Mouse (Mus musculus): ENCODE data around the gene Rerg. TPM values are rescaled to one million over a fixed set of nuclear protein-coding genes. Genes with fewer than 3 reads are reported as not detected.

The Rerg gene
- not detected in 2 replicates for total RNA-seq (2014; fragmentation: Nextera tagmentation)
- total RNA-seq (2017) = not detected in 2 replicates

DNA sequence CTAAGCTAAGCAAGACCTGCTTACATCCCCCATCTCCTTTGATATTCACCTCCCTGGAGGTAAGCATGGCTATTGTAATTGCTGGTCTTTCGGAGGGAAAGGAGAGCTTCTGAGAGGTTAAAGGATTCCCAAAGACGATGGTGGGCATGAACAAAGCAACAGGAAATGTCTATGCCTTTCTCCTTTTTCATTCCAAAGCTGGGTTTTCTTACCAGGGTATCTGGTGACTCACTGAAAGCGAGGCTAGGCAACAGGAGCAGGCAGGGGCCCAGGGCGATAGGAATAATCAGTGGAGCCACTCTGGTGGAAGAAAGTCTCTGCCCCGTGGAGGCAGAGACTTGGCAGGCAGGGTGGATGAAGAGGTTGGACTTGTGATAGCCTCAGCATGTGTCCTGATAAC is at the start of gene Rerg:
Gene Rerg (minus strand): TSS at position 272 of the 400 bp plus-strand sequence.
- ATAC-seq (replicated peaks; ENCODE audit: low FRiP score, low TSS enrichment, poor library complexity, severe bottlenecking) = no peak

DNA sequence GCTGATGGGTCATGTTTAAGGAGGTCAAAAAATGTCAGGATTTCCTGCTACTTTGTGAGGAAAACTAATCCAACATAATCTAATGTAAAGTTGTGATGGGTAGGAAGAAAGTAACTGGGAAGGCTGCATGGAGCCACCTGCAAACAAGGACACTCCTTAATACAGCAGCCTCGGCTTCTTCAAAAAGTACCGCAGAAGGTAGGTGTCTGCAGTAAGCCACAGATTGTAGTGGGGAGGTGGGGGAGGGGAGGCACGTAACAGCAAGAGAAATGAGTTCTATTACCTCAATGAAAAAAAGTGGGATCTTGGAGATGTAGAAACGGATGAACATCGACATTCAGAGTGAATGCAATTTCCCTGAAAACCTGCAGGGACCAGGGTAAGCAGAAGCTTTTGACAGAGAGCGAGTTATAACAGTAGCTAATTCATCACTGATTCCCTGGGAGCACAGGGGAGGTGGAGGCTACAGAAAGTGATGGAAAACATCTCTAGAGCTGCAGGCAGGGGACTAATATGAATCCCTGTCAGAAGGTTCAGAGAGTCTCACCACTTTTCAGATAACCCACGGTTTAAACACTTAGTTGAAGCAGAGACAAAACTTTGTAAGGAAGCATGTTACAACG is 47.7 kb upstream of the Rerg start:
- ATAC-seq (replicated peaks; ENCODE audit: low FRiP score, low TSS enrichment, poor library complexity, severe bottlenecking) = no peak

DNA sequence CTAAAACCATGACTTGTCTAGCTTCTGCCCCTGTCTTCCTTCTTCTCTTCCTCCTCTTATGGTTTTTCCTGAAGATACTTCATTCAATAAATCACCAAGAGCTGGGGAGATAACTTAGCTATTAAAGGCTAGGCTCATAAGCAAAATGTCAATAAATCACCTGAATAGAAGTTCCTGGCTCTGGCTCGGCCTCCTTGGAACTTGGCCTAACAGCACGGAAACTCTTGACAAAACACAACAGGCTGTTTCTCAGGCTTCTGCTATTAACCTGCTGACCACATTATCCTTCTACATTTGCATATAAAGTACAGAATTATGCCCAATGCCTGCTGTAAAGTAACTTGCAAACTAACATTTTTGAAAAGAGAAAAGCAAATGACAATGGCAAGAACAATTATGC is 41.1 kb upstream of the Rerg start:
- ATAC-seq (replicated peaks; ENCODE audit: low FRiP score, low TSS enrichment, poor library complexity, severe bottlenecking) = no peak

DNA sequence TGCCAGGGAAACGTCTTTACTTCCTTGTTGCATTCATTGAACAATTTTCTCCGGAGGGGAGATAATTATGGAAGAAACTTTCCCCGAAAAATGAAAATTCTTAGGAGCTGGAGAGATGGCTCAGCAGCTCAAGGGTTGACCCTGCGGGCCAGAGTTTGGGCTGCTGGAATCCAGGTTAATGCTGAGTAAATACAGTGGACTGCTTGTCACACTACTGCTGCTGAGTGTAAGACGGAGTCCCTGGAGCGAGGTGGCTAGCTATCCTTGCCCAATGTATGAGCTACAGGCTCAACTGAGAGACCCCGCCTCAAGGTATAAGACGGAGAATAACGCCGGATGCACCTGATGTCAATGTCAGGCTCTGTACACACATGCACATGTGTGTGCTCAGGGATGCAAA is 40.7 kb upstream of the Rerg start:
- ATAC-seq (replicated peaks; ENCODE audit: low FRiP score, low TSS enrichment, poor library complexity, severe bottlenecking) = no peak

DNA sequence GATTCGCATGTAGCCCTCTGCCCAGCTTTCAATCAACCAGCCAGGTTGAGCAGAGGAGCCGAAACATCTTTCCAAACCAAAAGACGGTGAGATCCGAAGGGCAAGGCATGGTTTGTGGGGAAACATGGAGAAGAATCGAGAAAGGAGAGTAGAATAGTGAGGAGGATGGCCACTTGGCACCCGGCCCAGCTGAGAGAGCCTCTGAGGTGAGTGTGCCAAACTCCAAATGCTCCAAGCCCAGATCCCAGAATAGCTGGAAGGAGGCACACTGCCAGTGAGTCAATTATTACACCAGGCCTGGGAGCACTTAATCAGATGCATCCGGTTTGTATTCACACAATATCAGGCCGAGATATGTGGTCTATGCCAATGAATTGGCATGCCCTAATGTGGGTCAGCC is 39.7 kb upstream of the Rerg start:
- no peak for ATAC-seq (replicated peaks; ENCODE audit: low FRiP score, low TSS enrichment, poor library complexity, severe bottlenecking)

DNA sequence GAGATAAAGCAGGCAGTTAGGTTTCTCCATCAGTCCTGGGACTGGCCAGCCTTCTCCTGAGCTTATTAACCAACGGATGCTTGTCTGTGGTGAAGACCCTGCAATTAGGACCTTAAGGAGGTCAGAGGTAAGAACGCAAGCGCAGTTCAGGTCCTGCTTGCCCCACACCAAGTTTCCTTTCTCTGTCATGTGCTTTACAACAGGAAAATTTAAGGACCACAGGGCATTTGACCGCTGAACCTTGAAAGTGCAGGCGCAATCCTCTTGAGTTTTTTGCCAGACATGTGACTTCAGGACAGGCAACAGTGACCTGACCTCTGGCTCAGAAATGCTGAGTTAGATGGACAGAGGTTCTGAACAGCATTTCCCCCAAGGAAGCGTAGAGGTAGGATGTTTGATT is 36.8 kb upstream of the Rerg start:
- no peak for ATAC-seq (replicated peaks; ENCODE audit: low FRiP score, low TSS enrichment, poor library complexity, severe bottlenecking)

DNA sequence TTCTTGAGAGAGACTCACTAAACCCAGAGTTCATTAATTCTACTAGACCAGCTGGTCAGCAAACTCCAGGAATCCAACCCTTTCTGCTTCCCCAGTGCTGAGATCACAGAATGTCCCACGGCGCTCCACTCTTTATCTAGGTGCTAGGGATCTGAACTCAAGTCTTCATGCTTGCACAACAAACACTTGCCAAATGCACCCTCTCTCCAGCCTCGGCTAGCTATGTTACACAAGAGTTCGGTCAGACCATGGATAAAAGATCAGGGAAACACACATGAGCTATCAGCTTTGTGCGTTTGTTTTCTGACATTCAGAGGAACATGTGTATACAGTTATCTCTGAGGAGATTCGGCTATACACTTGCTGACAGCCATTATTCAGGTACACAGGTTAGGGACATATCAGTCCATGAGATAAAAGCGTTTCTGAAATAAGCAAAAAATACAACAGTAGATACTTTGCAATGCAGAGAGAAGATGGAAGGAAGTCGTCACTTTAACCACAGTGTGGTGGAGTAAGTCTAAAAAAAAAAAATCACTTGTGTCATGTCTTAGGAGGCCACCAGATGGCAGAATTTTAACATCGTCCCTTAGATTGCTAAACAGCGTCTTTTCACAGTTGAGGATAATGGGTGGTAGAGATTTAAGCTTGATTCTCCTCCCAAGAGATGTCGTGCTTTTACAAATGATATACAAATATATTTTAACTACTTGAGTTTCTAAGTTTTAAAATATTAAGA is 35.5 kb upstream of the Rerg start:
- peak; percentile 68 for ATAC-seq (replicated peaks; ENCODE audit: low FRiP score, low TSS enrichment, poor library complexity, severe bottlenecking)

DNA sequence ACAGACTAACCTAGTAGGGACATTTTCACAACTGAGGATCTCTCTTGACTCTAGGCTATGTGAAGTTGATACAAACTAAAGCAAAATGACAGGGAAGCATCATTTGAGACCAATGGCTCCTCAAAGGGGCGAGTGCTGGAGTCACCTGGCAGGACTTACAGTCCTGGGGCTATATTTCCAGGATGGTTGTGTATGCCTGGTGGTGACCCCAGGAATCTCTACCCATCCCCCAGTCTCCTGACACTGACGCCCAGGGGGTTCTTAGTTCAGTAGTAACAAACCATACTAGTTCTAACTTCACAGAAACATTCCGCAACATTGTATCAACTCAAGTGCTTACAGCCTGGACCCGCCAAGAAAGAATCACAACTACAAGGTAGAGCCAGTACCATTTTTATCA is 32.4 kb upstream of the Rerg start:
- no peak for ATAC-seq (replicated peaks; ENCODE audit: low FRiP score, low TSS enrichment, poor library complexity, severe bottlenecking)

DNA sequence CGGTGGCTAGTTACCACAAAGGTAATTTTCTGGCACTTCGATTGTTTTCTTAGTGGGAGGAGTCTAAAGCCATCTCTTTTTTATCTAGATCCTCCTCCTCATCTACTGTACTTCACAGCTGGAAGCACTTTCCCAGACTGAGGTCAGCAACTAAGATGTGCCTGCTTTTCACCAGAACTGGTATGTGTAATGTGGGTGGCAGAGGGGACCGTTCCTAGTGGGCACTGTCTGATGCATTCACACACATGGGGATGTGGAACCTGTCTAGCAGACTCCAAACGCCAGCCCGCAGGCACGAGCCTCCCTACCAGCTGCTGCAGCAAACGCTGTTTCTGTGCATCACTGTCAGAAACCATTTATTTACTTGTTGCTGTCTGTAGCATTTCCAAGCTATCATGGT is 31.3 kb upstream of the Rerg start:
- ATAC-seq (replicated peaks; ENCODE audit: low FRiP score, low TSS enrichment, poor library complexity, severe bottlenecking) = no peak

DNA sequence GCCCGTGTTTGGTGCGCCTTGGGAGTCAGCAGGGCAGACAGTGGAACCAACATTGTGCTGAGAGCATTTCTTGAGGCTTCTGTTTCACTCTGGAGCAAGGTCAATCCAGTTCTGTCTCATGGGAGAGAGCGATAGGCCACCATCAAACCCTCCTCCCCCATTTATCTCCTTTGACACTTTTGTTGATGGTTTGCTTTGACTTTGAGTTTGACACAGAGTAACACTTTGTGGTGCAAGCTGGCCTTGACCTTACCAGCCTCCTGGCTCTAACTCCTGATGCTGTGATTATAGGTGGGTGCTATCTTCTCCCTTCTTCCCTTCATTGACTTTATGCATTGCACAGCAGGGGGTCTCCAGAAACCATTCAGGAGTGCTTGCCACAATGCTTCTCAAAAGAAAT is 30.9 kb upstream of the Rerg start:
- no peak for ATAC-seq (replicated peaks; ENCODE audit: low FRiP score, low TSS enrichment, poor library complexity, severe bottlenecking)

DNA sequence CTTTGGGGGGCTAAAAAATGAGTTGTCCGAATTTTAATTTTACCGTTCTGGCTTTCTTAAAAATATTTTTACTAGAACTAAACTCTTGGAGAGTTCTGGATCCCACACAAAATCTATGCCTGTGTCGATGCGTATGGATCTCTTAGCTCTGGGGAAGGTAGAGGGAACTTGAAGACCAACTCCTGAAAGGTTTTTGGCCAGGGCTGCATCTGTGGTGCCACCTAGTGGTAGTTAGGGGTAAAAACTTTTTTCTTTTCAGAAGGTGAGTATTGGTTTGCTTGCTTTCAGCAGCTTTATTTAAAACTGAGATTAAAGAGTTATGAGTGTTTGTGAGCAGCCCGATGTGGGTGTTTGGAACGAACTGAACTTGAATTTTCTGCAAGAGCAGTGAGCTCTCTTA is 21.8 kb upstream of the Rerg start:
- peak; percentile 63; the same call in 1 of the 2 replicates for ATAC-seq (replicated peaks; ENCODE audit: low FRiP score, low TSS enrichment, poor library complexity, severe bottlenecking)

DNA sequence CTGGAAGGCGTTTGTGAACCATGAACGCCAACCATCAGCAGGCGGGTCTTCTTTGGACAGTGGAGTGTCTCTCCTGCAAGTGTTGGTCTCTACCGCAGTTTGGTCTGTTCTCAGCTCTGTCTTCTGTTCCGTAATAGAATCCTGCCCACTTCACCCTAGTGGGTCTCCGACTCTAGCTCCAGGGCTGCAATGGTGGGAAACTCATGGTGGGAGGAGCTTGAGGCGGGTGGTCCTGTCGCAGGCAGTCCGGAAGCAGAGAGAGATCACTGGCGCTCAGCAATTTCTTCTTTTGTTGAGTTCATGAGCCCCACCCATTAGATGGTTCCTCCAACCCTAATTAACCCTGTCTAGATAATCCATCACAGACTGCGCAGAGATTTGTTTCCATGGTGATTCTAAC is 20.7 kb upstream of the Rerg start:
- no peak for ATAC-seq (replicated peaks; ENCODE audit: low FRiP score, low TSS enrichment, poor library complexity, severe bottlenecking)

DNA sequence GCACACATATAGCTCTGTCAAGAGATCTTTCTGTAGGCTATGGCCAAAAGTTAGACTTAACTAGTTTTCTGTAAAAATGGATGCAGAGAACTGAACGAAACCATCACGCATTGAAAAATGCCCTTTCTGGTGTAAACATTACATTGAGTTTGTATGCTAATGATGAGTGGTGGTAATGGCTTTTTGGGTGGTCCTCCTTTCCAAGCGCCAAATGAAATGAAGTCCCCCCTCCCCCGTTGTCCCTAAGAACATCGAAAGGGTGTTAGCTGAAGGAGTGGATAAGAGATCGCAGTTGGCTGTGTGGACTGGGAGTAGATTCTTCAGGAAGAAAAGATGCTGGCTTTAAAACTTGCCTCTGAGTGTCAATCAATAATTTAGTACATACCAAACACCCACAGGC is 20.3 kb upstream of the Rerg start:
- ATAC-seq (replicated peaks; ENCODE audit: low FRiP score, low TSS enrichment, poor library complexity, severe bottlenecking) = no peak

DNA sequence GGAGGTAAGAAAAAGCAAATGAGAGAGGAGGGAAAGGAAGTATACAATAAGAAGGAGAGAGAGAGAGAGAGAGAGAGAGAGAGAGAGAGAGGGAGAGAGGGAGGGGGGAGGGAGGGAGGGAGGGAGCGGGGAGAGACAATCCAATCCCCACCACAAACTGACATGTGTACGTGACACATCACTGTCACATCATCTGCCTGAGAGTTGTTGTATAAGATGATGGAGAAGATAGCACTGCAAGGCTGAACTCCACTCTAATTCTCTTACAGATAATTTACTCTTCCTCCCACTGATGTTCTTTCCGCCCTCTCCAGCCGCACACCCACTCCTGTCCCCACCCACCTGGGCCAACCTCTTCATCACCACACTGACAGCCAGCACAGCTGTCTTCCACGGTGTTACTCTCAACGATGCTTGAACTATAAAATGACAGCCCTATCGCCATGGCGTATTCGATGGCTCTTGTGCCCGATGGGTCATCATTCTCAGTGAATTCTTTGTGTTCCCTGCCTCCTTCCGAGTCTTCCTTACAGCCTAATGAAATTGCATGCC is 18.2 kb upstream of the Rerg start:
- ATAC-seq (replicated peaks; ENCODE audit: low FRiP score, low TSS enrichment, poor library complexity, severe bottlenecking) = no peak

DNA sequence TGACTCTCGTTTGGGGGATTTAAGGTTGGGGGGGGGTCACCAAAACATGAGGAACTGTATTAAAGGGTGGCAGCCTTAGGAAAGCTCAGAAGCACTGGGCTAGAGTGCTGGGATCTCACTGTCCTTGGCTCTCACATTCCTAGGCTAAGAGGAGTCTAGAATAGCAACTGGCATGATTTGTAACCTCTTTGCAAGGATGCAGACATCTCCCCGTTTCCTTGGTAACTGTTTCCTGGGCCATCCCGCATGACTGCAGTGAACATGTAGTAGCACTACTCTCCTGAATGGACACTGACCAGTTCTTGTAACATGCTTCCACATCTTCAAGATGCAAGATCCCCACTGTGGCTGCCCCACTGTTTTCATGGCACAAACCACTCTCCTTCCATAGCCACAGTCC is 17.1 kb upstream of the Rerg start:
- no peak for ATAC-seq (replicated peaks; ENCODE audit: low FRiP score, low TSS enrichment, poor library complexity, severe bottlenecking)

DNA sequence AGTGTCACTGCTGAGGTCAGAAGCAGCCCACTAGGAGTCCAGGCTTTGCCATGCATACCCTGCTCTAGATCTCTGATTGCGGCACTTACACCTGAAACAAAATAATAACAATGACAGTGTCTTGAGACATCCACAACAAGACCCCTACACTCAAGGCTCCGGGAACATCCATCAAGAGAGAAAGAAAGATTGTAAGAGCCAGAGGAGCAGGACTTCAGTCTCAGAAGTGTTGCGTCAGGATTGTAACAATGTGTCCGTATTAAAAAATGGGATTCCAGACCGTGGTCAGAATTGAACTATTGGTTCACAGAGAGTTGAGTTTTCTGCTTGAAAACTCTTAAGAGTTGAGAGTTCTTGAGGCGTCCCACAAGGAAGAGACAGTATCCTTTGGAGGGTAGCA is 10.3 kb upstream of the Rerg start:
- ATAC-seq (replicated peaks; ENCODE audit: low FRiP score, low TSS enrichment, poor library complexity, severe bottlenecking) = no peak

DNA sequence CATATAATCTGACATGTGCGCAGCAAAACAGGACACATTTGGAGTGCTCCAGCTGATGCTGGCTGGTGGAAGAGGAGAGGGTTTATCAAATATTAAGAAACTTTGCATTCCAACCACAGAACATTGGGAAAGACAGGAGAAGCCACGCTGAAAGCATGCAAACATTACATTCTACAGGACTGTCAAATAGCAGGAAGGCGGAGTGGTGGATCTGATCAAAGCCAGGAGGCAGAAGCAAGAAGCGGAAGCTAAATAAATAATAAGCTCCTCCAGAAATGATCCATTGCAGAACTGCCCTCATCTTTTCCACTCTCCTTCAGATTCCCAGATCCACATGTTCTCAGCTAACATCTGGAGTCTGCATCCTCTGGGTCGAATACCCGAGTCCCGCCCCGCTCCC is 9.8 kb upstream of the Rerg start:
- ATAC-seq (replicated peaks; ENCODE audit: low FRiP score, low TSS enrichment, poor library complexity, severe bottlenecking) = no peak

DNA sequence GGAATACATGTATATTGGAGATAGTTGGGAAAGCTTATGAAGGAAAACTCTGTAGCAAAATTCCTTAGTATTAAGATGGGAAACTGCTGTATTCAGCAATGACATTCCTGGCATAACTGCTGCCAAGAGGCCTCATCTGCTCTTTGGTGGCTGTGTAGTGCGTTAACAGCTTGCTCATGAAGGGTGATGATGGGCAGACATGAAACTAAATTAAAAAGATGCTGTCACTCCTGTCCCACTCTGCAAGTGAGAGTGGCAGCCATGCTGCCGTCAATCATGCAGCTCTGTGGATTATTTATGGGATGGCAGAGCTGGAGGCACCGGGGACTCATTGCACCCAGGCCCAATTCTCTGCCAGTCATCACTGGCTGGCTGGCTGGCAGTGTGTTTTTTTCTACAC is 8.7 kb upstream of the Rerg start:
- no peak for ATAC-seq (replicated peaks; ENCODE audit: low FRiP score, low TSS enrichment, poor library complexity, severe bottlenecking)

DNA sequence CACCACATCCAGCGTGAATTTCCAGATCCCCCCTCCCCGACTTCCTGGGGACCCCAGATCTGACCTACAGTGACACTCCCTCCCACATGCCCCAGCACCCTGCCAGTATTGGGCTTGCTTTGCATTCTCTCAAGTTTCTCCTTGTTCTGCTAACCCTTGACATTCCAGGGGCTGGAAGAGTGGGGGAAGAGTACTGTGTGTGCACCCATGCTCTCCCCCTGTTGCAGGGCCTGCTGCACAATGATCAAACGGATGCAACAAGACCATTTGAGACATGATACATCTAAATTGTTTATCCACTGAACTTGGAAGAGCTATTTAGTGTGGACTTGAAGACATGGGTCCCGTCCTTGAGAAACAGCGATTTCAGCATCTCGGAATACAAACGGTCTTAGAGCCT is 349 bp upstream of the Rerg start:
- ATAC-seq (replicated peaks; ENCODE audit: low FRiP score, low TSS enrichment, poor library complexity, severe bottlenecking) = no peak

DNA sequence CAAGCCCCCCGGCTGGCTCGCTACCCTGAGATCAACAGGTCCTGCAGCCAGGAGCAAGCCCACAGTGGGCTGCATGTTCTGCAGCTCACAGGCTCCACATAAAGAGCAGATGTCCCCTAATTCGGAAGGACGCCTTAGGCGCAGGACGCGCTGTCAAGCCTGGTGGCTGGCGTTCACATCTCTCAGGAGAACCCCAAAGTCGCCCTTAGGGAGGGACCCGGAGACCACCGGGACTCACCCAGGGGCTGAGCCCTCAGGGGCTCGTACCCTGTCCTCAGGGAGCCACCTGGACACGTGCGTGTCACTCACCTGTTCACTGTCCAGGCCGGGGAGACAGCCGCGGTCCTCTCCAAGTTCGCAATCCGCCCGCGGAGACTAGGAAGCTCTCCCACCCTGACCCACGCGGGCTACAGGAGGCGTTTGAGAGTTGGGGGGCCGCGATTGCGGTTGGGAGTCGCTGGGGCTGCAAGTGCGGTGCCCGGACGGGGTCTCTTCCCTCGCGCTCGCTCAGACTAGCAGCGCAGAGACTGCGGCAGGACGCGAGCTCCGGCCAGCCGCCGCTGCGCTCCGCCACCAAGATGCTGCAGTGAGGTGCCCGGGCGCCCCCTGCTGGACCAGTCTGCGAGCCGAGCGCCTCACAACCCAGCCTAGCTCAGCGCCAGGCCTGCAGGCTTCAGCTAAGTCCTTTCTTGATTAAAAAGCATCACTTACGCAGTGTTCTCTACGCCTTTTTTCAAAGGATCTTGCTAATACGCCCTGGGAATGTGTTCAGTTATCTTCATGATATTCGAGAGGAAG is 927 bp downstream of the Rerg start:
- peak; percentile 96 for ATAC-seq (replicated peaks; ENCODE audit: low FRiP score, low TSS enrichment, poor library complexity, severe bottlenecking)
